Mouse (Mus musculus) kidney, adult 8-10 months (tissue): ENCODE results near the gene Cd68.
"Not testable (repeated sequence)": the region's sequence is repeated elsewhere in the genome, so short reads cannot be mapped to it uniquely, and the experiment has no call there.

Source experiments
- DNase-seq, 2 experiments: peaks; one replicate each; pipeline ENCODE4 v3.0.0; 2022

The Cd68 gene

GRCm38 (mm10) chr11:69622406-69622805, 43.5 kb downstream of the Cd68 start:
- no peak for DNase-seq

GRCm38 (mm10) chr11:69621571-69622268, 44.2 kb downstream of the Cd68 start, which contains the start of gene Sat2:
TSS of gene Sat2 (plus strand) at chr11:69622024.
- peak in 1 of 2 experiments; percentile 56 for DNase-seq

- no peak for DNase-seq
Observed at GRCm38 (mm10) chr11:69620394-69621081, 45.4 kb downstream of the Cd68 start.

- no peak for DNase-seq
Observed at GRCm38 (mm10) chr11:69617805-69618204, 48.1 kb downstream of the Cd68 start, which contains the start of gene Shbg. TSS of gene Shbg (minus strand) at chr11:69617905.

- DNase-seq, result no peak
Observed at GRCm38 (mm10) chr11:69616781-69617180, 49.2 kb downstream of the Cd68 start.

- DNase-seq, result not testable (repeated sequence)
Observed at GRCm38 (mm10) chr11:69614257-69614588, 51.7 kb downstream of the Cd68 start.
